24 mouse cellular contexts compared by ENCODE assay signal in the genomic region with DNA sequence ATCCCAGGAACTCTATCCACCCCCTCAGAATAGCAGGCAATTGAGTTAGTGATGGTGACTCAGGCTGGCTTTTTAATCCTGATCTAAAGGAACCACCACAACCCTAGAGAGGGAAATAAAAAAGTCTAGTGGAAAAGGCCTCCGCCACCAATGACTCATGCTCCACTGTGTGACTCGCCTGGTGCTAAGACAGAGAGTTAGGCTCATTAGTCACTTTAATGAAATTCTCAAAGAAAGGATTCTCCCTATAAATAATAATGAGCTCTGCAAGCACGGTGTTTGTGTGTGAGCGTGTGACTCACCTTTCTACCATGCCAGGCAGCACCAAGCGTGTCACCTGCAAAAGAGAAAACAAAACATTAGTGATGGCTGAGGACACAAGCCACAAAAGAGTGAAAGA. TPM values are rescaled to one million over a fixed set of nuclear protein-coding genes. Genes with fewer than 3 reads are reported as not detected.
DNase-seq lines count a peak whose midpoint lies in the region; TF ChIP-seq lines count a peak whose summit lies in the region.
"Had no signal": no experiment of that assay in that cellular context is flagged by ENCODE, and none has a peak within 500 bp of the region (broad histone marks: within the 10 kb centered on the region; RNA-seq: fewer than 3 reads in every experiment).

No protein-coding gene starts in this region.

- TF ChIP-seq POLR2A in myocyte (IDR thresholded peaks at IDR 0.05; ENCODE audit: insufficient read length, low read depth) = no peak

- no peaks in the 10 kb centered on the region for H3K27me3 ChIP-seq in myocyte (ENCODE audit: control insufficient read depth, insufficient read depth, insufficient read length)
- H3K27me3 ChIP-seq: embryonic facial prominence, embryonic 15.5 days; kidney, embryonic 15.5 days; neural tube, embryonic 12.5 days had no signal

- DNase-seq in adrenal gland, postnatal 25 days = peak; percentile 44
- DNase-seq in adrenal gland, postnatal 4 days (ENCODE audit: low spot score in 2 of 2) = no peak
- DNase-seq in left cerebral cortex, adult 8-10 months (ENCODE audit: low spot score in 2 of 2) = peak; percentile 18 to 68
- DNase-seq in left cerebral cortex, postnatal 36 days (ENCODE audit: low spot score in 2 of 2) = no peak
- DNase-seq in MN1 (ENCODE audit: low spot score) (peak; percentile 84), liver (no peak)
- no peak for DNase-seq in urinary bladder, postnatal 14 days (ENCODE audit: low spot score)
- DNase-seq: cerebellum, adult 9-11 months; lung, adult 2 months; lung, postnatal 36 days had no signal

- H3K4me3 ChIP-seq in myocyte = no peak overlapping the region
- H3K4me3 ChIP-seq: embryonic facial prominence, embryonic 15.5 days; kidney, embryonic 15.5 days; neural tube, embryonic 12.5 days had no signal

- H3K4me2 ChIP-seq in myocyte (ENCODE audit: low read depth) = peak overlapping the region; percentile 62
- H3K4me2 ChIP-seq: embryonic facial prominence, embryonic 15.5 days; heart, embryonic 11.5 days; hindbrain, embryonic 14.5 days; kidney, embryonic 15.5 days; liver, embryonic 11.5 days; neural tube, embryonic 12.5 days had no signal

- intact Hi-C loops in left cerebral cortex, postnatal 36 days (cut with DNase I) = no loop called here

- peaks cover 6% of the 10 kb centered on the region for H3K79me2 ChIP-seq in myocyte (ENCODE audit: control insufficient read depth, insufficient read depth)

- no peak overlapping the region for H3ac ChIP-seq in myocyte (ENCODE audit: control insufficient read depth, insufficient read length)

- no peaks in the 10 kb centered on the region for H3K36me3 ChIP-seq in myocyte (ENCODE audit: control insufficient read depth, insufficient read depth)
- H3K36me3 ChIP-seq: embryonic facial prominence, embryonic 15.5 days; neural tube, embryonic 12.5 days had no signal

TF ChIP-seq in myocyte, 11 proteins besides CTCF, POLR2A, EP300 and RAD21:
- TF ChIP-seq POLR2AphosphoS2 (IDR thresholded peaks at IDR 0.05; ENCODE audit: insufficient read length, low read depth) (no peak), CEBPB (IDR thresholded peaks at IDR 0.05; ENCODE audit: insufficient read depth, poor library complexity, severe bottlenecking) (0 out of 2 replicates have a peak, but pooled peaks have one; percentile 15)
TF ChIP-seq in myocyte: peak in this region for 1.

RNA-seq across cellular contexts. Expression of a gene that starts 41.3 kb away (rescaled TPM):
- total RNA-seq in adrenal gland, postnatal 25 days (2021) = 48.2 and 56.0 TPM in 2 replicates
- total RNA-seq in adrenal gland, postnatal 4 days (2021) = 10 to 100 TPM; 73.1 to 76.3 TPM
- total RNA-seq in left cerebral cortex, adult 8-10 months (2022) = 10 to 100 TPM; 26.5 to 31.5 (median 30.3) TPM
- total RNA-seq in left cerebral cortex, postnatal 36 days (2021) = 10 to 100 TPM; 22.2 to 25.3 TPM
- polyA plus RNA-seq in myocyte (2012; fragmentation: generic; extraction: Trizol) = 87.8 TPM

RNA-seq across cellular contexts. Expression of a gene that starts 55.8 kb away (rescaled TPM):
- not detected in 2 replicates for total RNA-seq in adrenal gland, postnatal 25 days (2021)
- not detected for total RNA-seq in adrenal gland, postnatal 4 days (2021)
- total RNA-seq in left cerebral cortex, adult 8-10 months (2022) = not detected
- 1 to 10 TPM in 1 of 2 experiments, not detected in 1; 1.2 TPM for total RNA-seq in left cerebral cortex, postnatal 36 days (2021)
- polyA plus RNA-seq in myocyte (2012; fragmentation: generic; extraction: Trizol) = not detected
- total RNA-seq: heart, postnatal 25 days; layer of hippocampus, adult 18-20 months; left cerebral cortex, postnatal 25 days had no signal
- polyA plus RNA-seq: embryonic facial prominence, embryonic 15.5 days; forebrain, embryonic 11.5 days; gonadal fat pad, adult 2 months; heart, embryonic 11.5 days; hindbrain, embryonic 14.5 days; intestine, embryonic 16.5 days; kidney, embryonic 15.5 days; liver, embryonic 11.5 days; lung, adult 2 months; neural tube, embryonic 12.5 days; stomach, embryonic 14.5 days had no signal

Comparison
In these comparisons a context has a peak if more than half of its experiments do, and no peak if none do; other contexts are left out.
1. DNase-seq: peak in adrenal gland, postnatal 25 days (single experiment), left cerebral cortex, adult 8-10 months (2 of 2) and MN1 (single experiment); none in adrenal gland, postnatal 4 days (0 of 2), left cerebral cortex, postnatal 36 days (0 of 2), urinary bladder, postnatal 14 days (single experiment) and liver (single experiment).